Mouse (Mus musculus) spleen, adult 18-20 months (tissue): ENCODE results near the gene Zkscan2.
A peak's percentile ranks its signal among the peaks of the same experiment; 100 is the strongest.

Experiments
- DNase-seq, 2 experiments: peaks; one replicate each; pipeline ENCODE4 v3.0.0; 2022; ENCODE audit warnings: mixed read lengths in 2 of 2

Zkscan2 gene

DNA sequence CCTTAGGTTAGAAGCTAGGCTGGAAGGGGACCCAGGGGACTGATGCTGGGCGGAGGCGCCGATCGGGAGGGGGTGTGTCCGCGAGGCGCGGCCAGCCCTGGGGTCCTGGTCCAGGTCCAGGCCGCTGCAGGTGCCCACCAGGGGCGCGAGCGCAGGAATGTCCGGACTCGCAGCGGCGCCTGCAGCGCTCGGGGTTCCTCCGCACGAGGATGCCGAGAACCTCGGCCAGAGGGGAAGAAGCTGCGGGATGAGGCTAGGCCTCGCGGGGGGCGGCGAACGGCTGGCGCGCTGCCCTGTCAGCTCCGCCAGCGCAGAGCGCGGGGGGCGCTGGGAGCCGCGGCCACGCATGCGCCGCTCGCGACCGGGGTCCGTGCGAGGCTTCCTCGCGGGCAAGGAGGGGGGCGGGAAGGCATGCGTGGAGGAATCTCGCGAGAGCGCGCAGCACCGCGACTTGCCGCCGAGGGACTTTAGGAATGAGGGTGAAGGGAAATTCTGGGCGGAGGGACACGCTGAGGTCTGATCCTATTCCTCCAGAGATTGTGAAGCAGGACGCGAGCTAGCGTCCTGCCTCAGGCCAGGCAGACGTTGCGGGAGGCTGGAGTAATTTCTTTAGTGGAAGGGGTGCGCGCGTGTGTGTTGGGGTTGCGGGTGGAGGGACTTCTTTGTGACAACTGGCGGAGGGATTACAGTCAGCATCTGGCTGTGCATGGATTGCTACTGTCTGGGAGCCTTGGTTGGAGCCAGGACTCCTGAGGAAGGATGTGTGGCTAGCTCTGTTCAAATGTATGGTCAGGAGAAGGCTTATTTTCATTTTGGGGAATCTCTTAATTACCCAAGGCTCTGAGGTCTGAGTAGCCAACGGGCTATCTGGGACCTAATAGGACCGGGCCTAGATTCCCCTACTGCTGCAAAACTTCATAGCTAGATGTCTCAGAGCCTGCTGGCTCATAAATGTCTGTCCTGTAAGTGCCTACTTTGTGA is at the start of gene Zkscan2:
Gene Zkscan2 (minus strand): TSS at position 211 of the 981 bp plus-strand sequence.
- peak in 1 of 2 experiments; percentile 16 for DNase-seq

DNA sequence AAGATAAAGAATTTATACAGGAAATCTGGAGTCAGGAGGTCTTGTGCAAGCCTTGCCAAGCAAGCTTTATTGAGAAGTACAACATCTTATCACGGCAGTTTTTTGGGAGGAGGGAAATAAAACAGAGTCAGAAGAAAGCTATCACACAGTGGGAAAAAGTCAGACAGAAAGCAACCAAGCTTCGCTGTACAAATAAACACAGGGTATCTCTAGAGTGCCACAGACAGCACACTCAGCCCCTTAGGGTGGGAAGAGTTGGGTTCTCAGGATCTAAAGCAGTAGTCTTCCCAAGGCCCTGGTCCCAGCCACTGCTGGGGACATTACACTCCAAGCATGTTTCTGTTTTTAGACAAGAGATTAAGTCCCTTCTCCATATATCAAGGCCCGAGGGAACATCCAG is 28.9 kb upstream of the Zkscan2 start:
- DNase-seq = no peak

DNA sequence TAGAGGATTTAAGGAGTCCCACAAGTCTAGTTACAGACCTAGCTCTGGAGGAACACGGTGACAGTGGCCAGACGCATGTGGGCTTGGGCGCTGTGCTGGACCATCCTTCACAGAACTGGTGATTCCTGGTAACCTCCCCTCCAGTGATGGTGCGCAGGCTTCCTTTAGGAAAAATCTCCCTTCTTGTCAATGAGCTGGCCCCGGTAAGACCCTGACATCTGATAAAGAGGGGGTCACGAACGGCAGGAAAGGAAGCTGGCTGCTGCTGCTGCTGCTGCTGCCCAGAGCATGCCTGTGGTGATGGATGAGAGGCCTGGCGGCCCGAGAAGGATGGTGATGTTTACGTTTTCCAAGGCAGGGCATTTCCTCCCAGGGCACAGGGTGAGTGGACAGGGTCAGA is 25.5 kb upstream of the Zkscan2 start:
- no peak for DNase-seq

DNA sequence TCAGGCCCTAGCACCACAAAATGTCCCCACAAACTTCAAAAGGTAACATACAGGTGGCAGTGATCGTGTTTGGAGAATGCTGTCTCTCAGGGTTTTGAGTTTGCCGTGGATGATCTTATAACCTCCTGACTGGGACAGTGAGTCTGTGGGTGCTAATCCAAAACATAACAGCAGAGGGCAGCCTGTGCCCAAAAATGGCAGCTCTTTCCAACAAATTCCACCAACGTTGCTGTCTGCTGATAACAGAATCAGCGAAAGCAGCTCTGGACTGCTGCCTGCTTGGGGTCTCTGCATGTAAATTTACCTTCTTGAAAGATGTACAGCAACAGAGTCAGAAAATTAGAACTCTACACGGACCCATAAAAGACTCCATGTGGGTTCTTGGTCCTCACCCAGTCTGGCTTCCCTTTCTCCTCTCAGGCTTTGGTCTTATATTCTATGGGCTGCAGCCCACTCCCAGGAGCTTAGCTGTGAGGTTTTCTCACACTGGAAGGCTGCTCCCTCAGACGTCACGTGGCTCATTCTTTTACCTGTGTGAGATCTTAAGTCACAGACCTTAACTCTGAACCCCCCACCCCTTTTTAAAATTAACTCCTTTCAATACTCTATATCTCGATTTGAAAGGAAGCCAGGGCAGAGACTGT is 24.1 kb upstream of the Zkscan2 start:
- DNase-seq = peak in 1 of 2 experiments; percentile 31

DNA sequence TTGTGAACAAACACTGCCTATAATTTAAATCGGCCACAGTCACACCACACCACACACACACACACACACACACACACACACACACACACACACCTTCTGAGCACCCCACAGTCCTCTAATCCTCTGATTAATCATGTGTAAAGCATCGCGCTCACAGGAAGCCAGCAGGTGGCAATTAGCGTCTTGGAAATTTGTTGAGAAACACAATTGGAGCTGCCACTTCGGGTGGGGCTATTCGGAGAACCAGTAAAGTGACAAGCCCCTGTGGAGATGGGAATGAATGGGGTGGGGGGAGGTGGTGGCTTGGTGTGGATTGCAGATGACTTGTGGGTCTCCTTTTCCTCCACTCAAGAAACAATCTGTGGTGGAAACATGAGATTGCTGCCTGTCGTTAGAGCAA is 7.7 kb upstream of the Zkscan2 start:
- DNase-seq = no peak

DNA sequence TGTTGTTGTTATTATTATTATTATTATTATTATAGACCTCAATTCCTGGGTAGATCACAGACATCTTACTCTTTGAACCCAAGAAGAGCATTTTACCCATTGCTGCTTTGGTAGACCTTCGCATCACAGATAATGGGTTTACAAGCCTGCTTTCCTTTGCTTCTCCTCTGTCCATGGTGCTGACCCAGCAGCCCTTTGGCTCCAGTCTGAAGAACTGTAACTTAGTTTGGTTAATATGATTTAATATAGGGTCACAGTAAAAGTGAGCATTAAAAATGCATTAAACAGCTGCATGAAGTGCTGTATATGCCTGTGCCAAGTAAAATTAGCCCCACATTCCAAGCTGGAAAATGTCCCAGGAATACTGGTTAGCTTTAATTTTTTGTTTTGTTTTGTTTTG is 3.1 kb upstream of the Zkscan2 start:
- DNase-seq = peak in 1 of 2 experiments; percentile 3

DNA sequence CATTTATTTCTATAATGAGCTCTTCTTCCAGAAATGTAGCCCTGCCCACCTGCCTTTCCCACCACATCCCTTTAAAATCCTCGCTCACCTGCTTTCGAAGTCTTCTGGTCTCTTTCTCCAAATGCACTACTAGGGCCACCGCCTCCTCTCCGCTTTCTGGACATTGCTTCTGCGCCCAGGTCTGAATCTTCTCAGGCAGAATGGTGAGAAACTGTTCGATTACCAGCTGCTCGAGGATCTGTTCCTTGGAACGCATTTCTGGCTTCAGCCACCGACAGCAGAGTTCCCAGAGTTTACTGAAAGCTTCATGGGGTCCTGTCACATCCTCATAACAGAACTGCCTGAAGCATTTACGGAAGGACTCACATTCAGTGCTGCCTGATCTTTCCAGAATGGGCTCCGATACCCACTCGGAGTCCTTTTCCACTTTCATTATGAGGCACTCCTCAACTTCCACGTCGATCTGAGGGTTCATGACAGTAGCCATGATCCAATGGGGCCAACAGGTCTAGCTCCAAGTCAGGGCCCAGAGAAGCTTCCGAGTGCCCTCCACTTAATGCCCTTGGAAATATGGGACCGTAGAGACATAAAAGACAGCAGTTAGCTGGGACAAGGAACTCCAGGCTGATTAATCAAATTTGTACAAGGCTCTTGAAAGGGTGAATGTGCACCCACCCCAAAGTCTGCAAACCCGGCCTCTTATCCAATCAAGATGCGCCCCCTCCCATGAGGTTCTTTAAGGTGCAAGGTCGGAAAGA is 589 bp downstream of the Zkscan2 start:
- DNase-seq = no peak

DNA sequence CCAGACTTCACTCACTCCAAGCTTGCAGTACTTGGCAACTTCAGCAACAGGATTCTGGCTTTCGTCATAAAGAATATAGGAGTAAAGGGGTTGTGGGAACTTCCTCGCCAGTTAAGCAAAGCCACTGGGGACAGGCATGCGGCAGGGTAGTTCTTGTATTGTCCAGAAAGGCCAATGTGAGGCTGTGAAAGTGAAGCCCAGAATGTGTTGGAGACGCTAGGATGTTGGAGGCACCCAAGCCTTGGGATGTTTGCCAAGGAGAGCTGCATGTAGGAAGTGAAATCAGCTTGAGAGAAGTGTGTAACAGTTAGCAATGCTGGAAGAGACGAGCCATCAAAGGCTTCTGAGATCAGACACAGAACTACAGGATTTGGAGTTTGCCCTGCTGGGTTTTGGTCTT is 12.5 kb downstream of the Zkscan2 start:
- DNase-seq = no peak

DNA sequence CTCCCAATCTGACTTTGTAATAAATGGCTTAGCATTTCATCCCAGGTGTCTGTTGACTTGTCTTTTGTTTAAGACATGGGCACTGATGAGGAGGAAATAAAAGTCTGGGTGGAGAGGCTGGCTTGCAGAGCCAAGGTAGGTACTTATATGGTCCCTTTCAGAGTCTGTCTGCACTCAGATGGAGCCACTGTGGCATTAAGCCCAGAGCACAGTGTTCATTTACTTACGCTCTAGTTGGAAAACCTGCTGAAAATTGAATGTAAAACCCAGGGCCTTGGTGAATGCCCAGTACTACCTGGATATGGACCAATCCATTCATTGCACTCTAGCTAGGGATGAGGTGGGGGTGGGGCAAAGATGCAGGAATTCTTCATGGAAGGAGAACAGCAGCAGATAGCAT is 32.3 kb downstream of the Zkscan2 start:
- DNase-seq = no peak

DNA sequence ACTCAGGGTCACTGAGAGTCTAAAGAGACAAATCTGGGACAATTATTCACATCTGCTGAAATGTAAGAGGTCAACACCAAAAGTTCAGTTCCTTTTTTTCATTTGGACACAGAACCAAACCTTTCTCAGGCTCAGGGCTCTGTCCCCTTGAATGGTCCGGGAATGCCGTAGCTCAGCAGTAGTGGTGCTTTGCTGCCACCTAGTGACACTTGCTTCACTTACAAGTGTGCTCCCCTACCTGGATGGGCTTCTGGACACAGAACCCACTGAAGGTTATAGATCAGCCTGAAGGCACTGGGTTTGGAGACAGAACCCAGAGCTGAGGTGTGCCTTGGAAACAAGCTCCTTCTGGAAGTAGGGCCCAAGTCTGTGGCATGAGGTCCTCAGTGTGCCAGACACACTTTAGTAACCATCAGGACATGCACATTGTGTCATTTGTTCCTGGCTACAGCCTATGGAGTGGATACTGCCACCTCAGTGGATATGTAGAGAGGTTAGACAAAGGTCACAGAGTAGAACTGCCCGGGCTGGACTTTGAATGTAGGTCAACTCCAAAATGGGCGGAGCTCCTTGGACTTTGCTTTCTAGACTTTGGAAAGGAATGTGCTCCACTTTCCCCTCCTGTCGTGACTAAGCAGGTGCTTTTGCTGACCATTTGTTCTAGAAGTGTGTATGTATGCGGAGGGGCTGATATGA is 34.4 kb downstream of the Zkscan2 start:
- DNase-seq = peak; percentile 15 to 63

DNA sequence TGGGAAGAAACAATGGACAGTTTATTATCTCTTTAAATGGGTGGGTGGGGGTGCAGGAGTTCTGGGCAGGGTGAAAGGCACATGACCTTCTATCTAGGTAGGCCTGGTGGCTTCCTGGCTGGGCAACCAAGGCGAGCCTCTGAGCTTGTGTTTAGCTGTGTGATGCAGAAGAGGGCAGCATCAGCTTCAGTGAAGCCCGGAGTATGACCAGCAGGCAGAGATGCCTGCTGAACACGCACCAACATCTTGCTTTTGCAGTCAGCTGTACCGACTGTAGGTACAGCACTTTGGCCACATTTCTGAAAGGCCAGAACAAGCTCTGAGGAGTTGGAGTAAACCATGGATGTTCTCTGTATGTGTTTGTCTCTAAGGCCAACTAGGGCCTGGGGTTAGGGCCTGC is 36.7 kb downstream of the Zkscan2 start:
- DNase-seq = no peak

DNA sequence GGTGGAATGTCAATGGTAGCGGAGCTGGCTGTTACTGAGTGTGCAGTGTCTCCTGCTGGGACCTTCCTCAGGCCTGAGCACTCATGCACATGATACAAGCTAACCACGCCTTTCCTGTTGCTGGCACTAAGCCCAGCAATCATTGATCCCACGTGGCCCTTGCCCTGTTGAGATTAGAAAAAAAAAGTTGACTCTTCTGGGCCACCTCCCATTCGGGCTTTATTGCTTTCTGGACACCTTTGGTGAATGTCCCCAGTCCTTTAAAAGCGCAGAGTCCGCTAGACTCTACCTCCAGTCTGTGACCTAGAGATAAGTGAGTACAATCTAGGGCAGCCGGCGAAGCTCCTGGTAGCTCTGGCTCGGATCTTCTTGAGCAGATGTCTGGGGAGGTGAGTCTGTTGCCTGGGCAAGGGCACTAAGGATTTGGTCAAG is 38.2 kb downstream of the Zkscan2 start, which contains the start of gene Aqp8:
Gene Aqp8 (plus strand): TSS at position 222 of the 432 bp plus-strand sequence.
- DNase-seq = peak in 1 of 2 experiments; percentile 10

DNA sequence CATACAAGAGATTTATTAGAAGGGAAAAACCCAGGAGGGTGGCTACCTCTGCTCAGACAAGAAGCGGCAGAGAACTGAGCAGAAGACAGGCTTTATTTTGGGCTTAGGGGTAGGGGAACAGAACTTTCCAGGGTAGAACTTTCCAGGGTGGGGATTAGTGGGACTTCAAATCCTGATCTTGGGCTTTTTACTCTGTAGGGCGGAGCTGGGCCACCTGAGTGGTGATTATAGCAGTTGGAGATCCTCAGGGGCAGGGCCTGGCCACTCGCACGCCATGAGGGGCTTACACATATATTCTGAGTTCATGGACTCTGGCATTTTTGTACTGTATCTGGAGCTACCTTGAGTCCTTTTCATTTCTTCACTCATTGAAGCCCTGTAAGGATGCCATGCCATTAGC is 38.9 kb downstream of the Zkscan2 start:
- DNase-seq = no peak

DNA sequence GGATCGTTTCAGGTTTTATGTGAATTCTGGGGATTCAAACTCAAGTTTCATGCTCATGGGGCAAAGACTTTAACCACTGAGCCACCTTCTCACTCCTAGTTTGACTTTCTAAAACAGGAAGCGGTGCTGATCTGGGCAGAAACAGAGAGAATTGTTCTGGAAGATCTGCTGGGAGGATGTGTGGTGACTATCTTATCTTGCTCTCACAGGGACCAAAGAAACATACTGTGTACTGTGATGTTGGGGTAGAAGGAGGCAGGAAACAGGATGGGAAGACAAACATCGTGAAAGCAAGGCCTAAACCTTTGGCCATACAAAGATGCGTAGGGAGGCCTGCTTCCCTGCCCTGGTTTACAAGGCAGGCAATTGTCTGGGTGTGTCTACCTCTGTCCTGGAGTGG is 41.0 kb downstream of the Zkscan2 start:
- DNase-seq = no peak

DNA sequence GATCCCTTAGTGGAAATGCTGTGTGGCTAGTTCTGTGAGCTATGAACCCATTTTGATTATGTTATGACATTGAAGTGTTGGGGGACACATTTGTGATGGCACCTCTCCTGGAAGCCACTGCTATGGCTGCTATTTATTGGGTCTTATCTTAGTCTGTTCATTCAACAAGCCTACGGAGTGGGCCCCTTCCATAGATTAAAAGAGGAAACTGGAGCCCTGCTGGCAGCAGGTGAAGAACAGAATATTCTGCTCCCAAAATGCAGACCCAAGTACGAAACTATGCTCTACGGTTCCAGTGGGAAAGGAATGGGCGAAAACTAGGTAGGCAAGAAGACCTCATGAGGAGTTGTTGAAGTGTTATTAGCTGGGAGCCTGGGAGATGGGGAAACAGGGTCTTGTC is 41.9 kb downstream of the Zkscan2 start:
- DNase-seq = no peak

DNA sequence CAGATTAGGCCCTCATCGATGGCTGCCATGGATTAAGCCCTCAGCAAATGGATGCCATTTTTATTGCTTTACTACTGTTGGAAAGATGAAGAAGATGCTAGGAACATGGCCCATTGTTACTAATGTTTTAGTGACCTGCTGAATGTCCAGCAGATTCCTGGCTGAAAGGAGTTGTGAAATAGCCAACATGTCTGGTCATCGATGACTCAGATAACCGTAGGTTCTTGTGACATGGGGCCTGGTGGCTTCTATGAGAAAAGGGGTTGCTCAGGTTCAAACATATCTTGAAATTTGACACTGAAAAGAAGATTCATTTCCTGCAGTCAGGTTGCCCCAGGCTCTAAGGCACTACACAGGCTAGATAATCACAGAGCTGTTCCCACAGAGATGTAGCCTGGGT is 45.2 kb downstream of the Zkscan2 start:
- no peak for DNase-seq

DNA sequence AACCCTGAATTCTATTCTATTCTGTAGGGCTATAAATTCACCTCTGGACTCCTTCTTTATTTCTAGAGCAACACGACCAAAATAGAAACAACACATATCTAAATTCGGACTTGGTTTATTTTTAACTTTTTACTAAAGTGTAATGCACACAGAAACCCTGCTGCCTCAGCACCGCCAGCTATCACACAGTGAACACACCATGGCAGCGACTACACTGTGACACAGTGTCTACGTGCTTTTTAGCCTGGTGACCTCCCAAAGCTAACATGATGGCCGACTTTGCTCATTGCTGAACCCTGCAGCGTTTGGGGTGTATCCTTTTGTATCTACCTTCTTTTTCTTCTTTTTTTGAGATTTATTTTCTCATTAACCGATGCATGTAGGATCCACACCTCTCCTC is 47.2 kb downstream of the Zkscan2 start:
- DNase-seq = no peak

DNA sequence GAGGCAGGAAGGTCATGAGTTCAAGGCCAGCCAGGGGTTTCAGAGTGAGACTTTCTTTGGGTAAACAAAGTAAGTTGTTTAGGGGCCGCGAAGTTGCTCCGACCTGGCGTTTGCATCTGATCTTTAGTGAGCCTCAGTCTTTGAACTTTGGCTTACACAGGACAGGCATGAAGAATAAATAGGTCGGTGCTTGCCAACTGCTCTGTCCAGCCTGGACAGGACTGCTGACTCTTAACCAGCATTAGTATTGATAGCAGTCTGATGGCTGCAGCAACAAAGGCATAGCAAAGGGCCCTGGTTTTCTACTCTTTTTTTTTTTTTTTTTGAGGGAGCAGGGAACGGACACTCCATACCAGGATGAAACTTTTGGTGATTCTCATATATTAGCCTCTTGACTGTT is 47.7 kb downstream of the Zkscan2 start:
- DNase-seq = no peak

DNA sequence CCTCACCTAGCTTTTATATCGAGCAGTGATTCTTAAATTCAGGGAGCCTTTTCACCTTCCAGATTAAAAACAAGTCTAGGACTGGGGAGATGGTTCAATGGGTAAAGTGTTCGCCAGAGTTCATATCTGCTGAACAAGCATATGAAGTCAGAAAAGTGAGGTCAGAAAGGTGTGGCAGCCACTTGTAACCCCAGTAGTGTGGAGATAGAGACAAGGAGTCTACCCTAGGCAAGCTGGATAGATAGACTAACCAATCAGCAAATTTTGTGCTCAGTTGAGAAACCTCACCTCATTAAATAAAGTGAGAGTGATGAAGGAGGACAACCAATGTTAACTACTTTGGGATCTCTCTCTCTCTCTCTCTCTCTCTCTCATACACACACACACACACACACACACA is 49.7 kb downstream of the Zkscan2 start:
- no peak for DNase-seq

DNA sequence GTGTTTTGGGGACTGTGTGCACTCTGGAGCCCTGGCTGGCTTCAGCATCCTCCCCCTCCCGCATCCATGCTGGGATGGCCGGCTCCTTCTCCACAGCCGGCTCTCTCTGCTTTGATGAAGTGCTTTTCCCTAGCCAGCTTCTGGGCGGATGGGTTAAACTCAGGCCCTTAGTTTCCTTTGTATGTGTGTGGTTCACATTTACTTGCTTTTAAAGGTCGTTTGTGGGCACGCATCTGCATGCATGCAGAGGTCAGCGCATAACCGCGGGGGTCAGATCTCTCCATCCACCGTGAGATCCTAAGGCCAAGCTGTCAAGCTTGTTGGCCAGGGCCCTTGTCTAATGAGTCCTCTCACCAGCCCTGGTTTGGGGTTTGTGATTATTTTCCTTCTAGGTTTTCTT is 50.6 kb downstream of the Zkscan2 start:
- no peak for DNase-seq

DNA sequence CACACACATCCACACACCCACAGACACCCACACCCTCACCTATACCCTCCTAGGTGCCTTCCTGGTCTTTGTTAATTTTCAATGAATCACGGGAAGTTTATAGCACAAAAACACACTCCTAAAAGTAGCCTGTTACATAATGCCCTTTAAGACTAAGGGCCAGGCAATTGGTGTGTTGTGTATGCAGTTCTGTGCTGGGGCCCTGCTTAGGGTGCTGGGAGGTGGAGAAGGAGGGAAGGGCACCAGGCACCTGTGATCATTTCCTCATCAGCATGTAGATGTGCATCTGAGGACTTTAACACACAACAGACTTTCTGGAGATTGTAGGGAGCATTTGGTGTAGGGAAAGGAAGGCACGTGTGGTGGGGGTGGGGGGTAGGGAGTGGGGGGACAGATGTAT is 51.5 kb downstream of the Zkscan2 start:
- DNase-seq = no peak

DNA sequence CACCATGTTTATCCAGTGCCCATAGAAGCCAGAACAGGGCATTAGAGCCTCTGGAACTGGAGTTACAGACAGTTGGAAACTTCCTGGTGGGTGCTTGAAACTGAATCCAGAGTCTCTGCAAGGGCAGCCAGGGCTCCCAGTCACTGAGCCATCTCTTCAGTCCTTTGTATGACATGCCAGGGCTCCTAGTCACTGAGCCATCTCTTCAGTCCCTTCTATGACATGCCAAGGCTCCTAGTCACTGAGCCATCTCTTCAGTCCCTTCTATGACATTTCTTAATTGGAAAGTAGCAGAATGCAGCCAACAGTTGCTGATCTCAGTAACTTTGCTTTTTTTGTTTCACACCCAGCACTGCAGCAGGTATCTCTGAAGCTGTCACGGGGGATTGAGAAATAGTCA is 58.2 kb downstream of the Zkscan2 start:
- DNase-seq = no peak

DNA sequence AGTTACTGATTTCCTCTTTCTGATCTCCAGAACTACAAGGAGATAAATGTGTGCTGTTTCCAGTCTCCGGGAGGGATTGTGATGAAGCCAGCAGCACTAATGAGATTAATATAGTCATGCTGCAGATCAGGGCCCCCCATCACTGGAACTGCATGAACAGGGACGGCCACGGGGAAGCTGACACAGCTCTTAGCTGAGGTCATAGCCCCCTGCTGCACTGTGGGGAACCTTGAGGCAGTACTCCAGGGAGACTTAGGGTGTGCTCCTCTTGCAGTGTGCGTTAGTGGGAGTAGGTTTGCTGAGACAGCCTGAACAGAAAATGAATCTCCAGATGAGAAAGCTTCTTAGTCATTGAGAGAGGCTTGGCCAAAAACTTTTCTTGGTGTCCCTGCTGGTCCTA is 69.0 kb downstream of the Zkscan2 start:
- DNase-seq = no peak
